Mouse (Mus musculus) retina, postnatal 1 day (tissue): Measurements from ENCODE around the gene Ccr6.

Experiments used
- DNase-seq: peaks from one replicate; pipeline ENCODE4 v3.0.0-alpha.2; 2012

Gene Ccr6

DNA sequence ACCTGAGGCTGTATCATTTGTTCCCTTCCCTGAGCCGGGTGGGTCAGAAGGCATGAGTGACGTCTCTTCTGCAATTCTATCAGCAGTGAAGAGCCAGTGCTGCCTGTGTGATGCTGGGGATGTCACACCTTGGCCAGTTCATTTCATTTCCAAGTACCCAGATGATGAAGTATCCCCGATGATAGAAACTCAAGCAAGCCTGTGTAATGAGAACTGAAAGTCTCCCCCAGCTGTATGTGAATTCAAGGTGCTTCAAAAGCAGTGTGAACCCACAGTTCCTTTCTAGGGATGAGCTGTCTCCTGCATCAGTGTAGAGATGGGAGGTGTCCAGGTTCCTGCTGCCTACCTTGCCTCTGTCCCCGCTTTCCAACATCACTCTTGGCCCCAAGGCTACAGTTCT lies 1.3 kb upstream of the Ccr6 start:
- no peak for DNase-seq

DNA sequence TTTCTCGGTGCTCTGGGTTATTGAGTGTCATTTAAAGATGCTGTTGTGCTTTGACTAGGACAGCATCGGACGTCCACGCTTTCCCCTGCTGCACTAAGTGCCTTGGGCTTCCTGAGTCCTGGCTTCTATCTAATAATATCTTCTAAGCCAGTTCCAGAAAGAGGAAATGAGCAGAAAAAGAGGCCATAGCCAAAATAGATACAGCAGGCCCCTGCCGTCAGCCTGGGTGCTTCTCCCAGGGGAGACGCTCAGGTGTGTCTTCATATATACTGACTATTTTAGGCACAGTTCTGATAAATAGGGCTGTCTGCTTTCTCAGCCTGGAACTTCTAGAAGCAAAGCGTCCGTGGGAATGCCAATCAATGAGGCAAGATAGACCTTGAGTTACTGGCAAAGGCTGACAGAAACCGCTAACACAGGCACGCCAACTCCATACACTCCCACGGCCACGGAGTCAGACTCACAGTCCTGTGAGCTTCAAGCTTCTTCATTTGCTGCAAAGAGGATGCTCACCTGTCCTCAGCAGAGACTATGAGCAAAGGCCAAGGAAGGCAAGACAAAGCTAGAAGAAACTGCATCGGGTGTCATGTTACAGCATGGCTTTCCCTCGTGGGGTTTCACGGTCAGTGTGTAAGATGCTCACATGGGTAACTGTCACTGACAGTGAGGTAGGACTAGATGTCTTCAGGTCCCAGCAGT lies 2.3 kb downstream of the Ccr6 start:
- DNase-seq, result no peak

DNA sequence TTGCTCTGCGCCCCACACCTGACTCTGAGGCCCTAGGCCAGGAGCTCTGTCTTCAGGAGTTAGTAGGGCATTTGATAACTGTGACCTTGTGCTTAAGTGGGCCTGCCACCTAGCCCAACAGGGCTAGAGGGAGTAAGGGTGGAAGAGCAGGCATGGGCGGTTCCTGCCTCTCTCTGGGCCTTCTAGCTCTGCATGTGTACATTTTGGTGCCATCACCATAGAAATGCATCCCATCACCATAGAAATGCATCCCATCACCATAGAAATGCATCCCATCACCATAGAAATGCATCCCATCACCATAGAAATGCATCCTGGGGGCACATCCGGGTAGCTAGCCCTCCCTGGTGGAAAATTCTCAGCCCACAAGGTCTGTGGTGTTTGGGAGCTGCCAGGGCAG lies 3.7 kb downstream of the Ccr6 start:
- no peak for DNase-seq

DNA sequence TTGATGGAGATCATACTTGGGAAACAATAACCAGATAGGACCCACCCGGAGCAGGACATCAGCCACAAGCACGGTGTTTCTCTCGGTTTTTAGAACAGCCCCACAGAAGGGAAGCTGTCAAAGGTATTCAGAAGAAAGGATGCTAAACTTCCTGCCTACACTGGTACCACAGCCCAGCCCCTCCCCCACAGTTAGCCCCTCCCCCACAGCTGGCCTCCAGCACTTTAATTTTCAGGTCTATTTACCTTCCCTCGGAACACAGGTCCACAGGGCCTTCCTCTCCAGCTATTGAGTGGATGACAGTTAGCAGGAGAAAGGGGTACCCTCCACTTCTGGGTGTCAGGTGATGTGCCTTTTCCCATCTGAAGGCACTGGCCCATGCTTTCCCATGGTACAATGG lies 4.7 kb downstream of the Ccr6 start:
- no peak for DNase-seq

DNA sequence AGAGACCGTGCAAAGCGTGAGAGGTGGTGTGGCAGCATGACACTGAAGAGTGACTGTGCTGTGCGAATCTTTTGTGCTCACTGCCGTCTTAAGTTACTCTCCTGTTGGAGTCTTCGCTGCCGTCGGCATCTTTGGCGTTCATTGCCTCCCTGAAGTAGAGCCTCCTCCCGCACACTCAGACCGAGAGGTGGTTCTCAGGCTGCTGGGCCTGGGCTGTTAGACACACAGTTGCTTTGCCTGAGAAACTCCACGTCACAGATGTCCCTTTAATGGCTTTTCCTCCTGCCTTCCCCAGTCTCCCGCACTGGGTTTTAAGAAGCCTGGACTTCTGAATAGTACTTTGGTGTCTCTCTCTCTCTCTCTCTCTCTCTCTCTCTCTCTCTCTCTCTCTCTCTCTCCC lies 5.8 kb downstream of the Ccr6 start:
- DNase-seq, result no peak

DNA sequence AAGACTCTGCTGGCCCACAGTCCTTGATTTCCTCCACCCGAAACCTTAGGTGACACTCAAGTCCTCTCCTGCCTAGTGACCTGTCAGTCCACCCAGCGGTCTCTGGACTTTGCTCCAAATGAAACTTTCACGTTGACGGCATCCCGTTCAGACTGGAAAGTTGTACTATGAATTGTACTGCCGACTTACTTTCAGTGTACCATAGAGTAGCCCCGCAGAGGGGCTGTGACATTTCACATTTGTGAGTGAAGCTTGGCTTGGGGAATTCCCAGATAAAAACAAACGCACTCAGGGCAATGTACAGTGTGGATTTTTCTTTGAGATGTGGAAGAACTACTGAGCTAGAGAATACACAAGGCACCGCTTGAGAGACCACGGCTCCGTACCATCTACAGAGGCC lies 6.3 kb downstream of the Ccr6 start:
- DNase-seq, result no peak

DNA sequence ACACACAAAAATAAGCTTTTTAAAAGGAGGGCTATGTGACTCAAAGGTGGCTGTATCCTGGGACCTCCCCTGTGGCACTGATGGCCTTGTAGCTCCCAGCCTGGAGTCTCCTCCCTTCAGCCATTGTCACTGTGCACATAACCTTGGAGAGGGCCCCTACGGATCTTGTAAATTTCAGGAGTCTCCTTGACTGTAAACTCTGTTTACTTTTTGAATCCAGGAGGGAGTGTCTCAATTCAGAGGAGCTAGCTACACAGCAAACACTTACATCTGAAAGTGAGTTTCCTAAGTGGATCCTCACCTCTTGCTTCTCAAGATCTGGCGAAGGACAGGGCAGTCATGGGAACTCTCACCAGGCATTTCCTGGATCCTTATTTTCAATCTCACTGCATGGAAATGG lies 8.3 kb downstream of the Ccr6 start:
- no peak for DNase-seq

DNA sequence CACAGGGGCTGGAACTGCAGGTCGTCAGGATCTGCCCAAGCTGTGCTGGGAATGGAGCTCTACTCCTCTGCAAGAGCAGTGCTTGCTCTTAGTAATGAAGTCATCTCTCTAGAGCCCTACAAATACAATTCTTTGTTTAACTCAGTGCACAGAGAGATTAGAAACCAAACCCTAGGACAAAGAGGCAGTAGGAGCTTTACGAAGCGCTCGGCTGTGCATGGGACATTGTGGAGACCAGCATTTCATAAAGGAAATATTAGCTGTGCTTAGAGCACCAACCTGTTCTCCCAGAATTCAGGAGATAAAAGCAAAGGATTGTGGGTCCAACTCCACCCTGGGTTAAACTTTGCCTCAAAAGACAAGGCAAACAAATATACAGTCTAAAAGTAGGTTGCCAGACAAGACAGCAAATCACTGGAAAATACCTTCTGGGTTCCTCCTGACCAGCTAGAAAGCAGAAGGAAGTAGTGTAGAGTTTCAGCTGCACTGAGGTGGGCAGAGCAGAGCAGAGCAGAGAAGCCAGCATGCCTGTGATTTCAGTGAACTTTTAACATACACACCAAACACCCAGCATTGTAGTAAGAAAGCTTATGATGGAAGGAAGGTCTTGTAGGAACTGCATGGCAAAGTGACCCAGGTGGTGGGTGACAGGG lies 10.4 kb downstream of the Ccr6 start:
- no peak for DNase-seq

DNA sequence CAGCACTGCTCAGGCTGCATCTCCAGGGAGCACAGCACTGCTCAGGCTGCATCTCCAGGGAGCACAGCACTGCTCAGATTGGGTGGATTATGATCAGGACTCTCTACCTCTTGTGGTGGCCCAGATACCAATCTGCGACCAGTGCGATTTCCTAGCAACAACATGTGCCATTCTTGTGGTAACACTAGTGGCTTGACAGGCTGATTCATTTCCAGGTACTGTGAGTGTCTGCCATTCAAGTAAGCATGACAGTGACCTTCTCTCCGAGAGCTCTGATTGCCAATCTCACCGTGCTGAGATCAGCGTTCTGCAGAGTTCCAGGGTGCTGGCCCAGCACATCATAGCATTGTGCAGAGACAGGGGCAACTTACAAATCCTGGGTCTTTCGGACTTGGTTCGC lies 15.9 kb downstream of the Ccr6 start:
- DNase-seq, result no peak

DNA sequence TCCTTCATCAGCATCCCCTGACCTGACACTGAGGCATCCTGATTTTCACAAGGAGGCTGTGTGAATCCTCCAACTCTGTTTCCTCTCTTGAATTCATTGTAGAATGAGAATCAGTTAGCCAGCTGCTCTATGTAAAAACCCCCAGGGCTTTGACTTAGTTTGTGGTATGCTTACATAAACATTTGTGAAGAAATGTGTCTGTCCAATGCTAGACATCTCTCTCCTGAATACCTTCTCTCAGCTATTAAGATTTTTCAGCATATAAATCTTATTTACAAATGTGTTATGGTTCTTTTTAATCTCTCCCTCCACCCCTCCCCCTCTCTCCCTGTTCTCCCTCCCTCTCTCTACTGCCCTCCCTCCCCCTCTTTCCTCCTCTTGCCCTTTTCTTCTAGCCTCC lies 18.4 kb downstream of the Ccr6 start:
- no peak for DNase-seq

DNA sequence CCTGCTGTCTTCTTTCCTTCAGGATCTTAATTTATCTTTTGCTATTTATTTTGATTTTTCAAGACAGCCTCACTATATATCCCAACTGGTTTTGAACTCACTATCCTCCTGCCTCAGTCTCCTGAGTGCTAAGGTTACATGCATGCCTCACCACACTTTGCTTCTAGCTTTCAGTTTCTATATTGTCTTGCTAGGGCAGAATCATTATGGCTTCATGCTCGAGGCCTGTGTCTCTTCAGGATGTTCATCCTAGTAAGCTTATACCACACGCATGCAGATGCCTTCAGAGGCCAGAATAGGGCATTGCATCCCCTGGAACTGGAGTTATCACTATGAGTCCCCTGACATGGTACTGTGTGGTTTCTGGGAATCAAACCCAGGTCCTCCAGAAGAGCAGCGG lies 19.1 kb downstream of the Ccr6 start:
- no peak for DNase-seq

DNA sequence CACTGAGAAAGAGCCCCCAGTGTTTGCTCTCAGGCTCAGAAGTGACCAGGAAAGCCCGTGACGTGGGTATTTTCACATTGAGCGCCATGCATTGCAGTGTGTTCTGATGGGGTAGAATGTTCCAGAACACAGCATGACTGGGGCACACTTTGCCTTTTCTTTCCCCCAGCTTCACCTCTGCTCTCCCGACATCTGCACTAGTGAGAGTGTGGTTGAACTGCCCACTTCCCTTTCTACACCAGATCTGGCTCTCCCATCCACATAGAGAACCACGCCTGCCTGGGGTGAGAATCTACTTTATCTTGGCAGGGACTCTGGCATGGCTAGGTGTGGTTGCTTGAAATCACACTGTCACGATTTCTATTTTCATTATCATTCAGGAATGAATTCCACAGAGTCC lies 19.7 kb downstream of the Ccr6 start:
- DNase-seq, result no peak

DNA sequence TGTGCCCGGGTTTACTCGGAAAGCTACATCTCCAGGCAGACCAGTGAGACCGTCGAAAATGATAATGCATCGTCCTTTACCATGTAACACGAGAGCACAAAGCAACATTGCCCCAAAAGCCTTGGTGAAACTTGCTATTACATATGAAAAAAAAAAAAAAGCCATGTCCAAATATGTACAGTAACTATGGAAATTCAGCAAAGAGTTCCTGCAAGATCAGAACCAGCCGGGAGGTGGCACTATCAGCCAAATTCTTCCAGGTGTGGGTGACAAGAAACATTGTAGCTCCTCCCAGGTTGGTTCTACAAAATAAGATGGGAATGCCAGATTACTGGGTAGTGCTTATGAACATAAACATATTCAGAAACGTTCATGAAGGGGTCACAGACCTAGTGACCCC lies 21.1 kb downstream of the Ccr6 start:
- no peak for DNase-seq

DNA sequence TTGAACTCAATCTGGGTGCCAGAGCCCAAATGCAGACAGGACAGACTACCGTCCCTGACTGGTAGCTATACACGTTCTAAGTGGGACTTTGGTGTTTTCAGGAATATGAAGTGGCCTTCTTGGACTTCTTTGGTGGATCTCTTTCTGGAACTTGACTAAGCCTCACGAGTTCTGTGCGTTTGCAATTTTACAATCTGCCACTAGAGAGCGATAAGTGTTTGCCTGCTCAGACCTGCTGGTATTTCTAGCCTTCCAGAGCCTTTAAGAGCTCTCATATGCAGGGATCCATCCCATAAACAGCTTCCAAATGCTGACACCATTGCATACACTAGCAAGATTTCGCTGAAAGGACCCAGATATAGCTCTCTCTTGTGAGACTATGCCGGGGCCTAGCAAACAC lies 28.8 kb downstream of the Ccr6 start:
- DNase-seq, result peak; percentile 79

DNA sequence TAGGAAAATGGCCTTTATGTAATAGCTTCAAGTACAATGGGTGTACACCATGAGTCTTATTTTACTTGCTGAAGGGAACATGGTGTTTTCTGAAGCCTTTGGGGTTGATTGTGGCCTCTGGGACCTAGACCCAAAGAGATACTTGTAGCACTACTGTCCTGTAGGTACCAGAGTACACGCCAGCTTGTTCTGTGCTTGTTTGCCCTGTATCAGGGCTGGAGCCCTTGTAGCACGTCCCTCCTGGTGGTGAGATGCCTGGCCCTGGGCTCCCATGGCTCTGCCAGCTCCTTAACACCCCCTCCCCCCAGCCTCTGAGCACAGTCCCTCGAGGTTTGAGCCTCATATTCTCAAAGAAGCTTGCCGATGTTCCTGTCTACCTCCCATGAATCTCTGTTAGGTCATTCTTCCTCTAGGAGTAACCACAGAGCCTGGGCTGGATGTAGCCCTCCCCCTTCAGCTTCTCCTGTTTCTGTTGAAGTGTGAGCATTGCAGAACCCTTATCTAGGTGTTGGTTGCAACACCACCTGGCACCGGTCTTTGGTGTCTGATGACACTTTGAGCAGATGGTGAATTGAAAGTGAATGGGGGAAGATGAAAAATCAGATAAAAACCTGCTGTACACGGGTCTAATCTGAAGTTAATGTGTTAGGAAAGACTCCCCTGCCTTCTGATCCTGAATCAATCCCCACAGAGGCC lies 36.4 kb downstream of the Ccr6 start:
- DNase-seq, result no peak

DNA sequence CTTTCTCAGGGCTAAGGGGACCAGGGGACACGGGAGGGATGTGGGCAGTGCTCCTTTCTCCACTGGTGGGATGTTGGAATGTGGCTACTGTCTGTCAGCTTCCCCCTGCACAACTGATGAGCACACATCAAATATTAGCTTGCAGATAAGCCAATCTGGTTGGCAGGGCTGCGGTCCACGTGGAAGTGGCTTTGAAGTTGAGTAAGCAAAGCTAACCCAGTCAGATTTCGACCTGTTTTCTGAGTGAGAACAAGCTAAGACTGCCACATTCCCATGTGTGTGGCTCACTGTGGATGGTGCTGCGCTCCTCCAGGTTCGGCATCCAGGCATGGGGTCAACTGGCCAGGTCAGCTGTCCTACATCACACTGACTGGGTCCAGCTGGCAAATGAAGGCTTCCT lies 37.1 kb downstream of the Ccr6 start:
- DNase-seq, result no peak

DNA sequence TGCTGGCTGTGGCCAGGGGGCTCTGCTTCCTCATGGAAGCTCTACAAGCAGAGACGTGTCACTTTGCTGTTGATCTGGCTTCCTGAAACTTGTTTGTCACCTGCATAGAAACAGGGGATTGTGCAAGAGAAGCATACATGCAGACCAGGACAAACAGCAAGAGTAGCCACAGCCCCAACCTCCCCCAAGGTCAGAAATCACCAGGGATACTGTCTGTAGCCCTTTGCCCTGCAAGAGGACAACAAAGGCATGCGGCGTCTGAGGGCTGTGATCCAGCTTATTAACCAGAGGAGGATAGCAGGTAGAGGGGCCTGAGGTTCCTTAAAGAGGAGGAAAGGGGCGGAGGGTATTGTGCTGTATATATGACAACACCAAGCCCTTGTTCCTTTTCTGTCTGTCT lies 40.2 kb downstream of the Ccr6 start:
- DNase-seq, result no peak

DNA sequence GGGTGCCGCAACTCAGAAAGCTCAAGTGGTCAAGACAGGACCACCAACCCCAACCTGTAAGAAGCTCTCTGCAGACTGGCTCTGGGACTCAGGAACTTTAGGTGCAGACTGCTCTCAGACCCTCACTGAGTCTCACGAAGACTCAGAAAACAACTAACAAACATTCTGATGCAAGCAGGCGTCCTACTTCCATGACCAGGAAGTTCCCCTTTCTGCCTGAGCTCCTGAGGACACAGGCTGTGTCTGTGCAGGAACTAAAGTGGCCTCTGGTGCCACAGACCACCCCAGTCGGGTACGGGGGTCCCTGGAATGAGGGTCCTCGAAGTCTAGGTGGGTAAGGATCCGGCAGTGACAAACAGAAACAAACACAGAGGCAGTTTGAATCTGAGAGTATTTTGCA lies 40.8 kb downstream of the Ccr6 start:
- DNase-seq, result no peak

DNA sequence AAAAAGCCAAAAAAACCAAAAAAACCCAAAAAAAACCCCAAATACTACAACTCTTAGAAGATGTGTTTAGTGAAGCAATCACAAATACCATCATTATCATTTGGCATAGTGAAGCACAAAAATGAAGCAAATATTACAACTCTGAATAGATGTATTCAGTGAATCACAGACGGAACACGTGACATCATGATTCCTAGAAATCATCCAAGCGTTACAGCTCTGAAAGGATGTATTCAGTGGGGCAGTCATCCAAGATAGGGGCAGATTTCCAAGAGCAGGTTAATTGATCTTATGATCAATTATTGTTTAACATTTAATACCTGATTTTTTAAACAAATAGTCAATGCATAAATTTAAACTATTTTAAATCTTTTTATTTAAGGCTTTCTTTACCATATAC lies 41.4 kb downstream of the Ccr6 start:
- DNase-seq, result peak; percentile 53

DNA sequence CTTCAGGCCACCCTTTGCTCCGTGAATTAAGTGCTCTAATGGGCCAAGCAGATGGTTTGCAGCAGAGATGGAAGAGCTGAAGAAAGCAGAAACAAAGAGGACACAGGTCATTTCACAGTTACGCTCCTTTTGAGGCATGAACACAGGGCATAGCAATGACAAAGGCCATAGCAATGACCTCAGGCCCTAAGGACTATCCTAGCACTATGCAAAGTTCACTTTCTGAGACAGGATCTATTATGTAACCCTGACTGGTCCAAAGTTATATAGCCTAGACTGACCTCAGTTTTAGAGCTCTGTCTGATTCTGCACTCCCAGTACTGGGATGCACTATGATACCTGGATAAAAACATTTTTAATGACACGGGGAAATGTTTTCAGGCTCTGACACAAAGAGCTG lies 42.5 kb downstream of the Ccr6 start:
- no peak for DNase-seq

DNA sequence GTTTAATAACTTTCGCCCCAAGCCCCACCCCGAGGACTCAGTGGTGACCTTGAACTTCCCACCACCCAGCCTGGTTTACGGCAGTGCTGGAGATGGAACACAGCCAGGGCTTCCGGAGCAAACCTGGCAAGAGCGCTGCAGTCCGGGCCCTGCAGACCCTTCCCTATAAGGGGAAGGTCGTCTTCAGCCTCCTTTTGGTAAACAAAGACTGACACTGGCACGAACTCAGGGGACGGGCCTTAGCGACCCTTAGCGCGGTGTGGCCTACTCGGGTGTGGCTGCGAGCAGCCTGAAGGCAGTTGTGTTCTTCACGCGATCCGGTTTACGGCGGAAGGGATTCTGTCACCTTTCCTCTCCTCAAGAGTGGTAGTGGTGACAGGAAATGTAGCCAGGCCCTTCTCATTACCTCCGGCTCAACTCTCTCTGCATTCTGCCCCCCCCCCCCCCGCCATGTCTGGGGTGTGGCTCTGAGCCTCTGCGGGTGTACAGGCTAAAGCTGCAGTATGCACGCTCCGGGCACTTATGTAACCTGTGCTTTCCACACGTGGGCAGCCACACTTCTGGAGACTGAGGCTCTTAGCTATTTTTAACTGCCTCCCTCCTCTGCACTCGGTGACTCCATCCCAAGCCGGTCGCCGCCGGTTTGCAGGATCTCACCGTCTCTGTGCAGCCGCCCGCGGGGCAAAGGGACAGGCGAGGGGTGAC lies 47.1 kb downstream of the Ccr6 start, which contains the start of gene Mpc1:
Gene Mpc1 (plus strand): TSS at position 84 of the 705 bp plus-strand sequence.
- no peak for DNase-seq

DNA sequence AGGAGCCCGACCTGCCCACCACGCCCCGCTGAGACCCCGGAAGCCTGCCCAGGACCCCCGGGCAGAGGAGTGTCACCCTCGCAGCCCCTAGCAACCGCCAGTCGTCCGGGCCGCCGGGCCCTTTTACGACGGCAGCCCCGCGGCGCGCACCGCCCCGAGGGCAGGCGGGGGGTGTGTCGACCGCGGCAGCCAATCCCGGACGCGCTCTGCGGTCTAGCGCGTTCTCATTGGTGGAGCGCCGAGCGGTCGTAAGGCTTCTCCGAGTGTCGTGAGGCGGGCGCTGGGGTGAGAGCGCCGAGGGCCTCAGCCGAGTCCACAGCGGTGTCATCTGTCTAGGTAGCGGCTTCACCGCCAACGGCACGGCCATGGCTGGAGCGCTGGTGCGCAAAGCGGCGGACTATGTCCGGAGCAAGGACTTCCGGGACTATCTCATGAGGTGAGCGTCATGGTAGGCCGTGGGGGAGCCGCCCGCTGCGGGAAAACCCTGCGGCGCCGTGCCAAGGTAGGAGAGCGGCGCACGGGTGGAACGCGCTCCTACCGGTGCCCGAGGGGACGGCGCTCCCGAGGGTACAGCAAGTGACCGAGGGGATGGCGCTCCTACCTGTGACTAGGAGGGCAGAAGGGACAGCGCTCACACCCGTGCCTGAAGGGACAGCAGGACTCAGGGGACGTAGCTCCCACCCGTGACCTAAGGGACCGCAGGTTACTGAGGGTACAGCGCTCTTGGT lies 47.8 kb downstream of the Ccr6 start:
- DNase-seq, result peak; percentile 98

DNA sequence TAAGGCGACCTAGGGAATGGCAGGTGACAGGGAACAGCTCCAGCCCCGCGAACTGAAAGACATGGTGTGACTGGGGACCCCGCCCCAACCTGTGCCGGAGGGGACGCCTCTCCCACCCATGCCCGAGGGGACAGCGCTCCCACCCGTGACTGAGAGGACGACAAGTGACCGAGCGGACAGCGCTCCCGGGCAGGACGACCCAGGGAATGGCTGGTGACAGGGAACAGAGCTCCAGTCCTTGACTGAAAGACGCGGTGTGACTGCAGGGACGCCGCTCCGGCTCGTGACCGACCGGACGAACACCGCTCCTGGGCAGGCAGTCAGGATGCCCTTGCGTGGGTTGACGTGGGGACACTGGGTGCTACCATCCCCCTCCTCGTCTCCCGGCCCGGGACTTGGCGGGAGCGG lies 48.4 kb downstream of the Ccr6 start:
- peak; percentile 64 for DNase-seq
